Mouse (Mus musculus): ENCODE data around the gene Polr3h. TPM values are rescaled to one million over a fixed set of nuclear protein-coding genes. Genes with fewer than 3 reads are reported as not detected.
A peak's percentile ranks its signal among the peaks of the same experiment; 100 is the strongest.

The Polr3h gene
- total and polyA plus RNA-seq, 2 experiments from 2014 or later: 49.5 to 77.0 TPM

GRCm38 (mm10) chr15:81943176-81943749 is 17.2 kb upstream of the Polr3h start:
- Histone ChIP-seq H3K9me3 (ENCODE audit: low read length) (no peaks in the 10 kb centered on the region), H3K4me2 (ENCODE audit: low read depth, low read length, poor library complexity, severe bottlenecking) (no peak overlapping the region), H3K27ac (ENCODE audit: low read depth, low read length) (peak overlapping the region; percentile 32; the same call in 1 of the 2 replicates), H3K4me1 (ENCODE audit: insufficient read depth, low read length) (0 out of 2 replicates have a peak, but pooled peaks cover 10% of the 10 kb centered on the region), H3K9ac (replicated peaks; ENCODE audit: low read length, poor library complexity, severe bottlenecking) (no peak overlapping the region), H3K27me3 (ENCODE audit: insufficient read depth, low read length) (no peaks in the 10 kb centered on the region), H3K36me3 (ENCODE audit: insufficient read depth, low read length) (peaks cover 20% of the 10 kb centered on the region), H3K4me3 (ENCODE audit: low read depth, low read length) (no peak overlapping the region)
- no peak for ATAC-seq (ENCODE audit: low FRiP score)
- 12% methylated on average over 9 of the region's 9 CpGs for WGBS
- DNase-seq (ENCODE audit: low spot score): no peak
- TF ChIP-seq CTCF (IDR thresholded peaks at IDR 0.05): no peak

GRCm38 (mm10) chr15:81941010-81941409 is 15.0 kb upstream of the Polr3h start:
- 95% methylated on average over 2 of the region's 2 CpGs for WGBS
- Histone ChIP-seq H3K36me3 (ENCODE audit: insufficient read depth, low read length) (0 out of 2 replicates have a peak, but pooled peaks cover 4% of the 10 kb centered on the region), H3K27me3 (ENCODE audit: insufficient read depth, low read length) (no peaks in the 10 kb centered on the region), H3K4me2 (ENCODE audit: low read depth, low read length, poor library complexity, severe bottlenecking) (no peak overlapping the region), H3K4me3 (ENCODE audit: low read depth, low read length) (no peak overlapping the region), H3K4me1 (ENCODE audit: insufficient read depth, low read length) (peaks cover 17% of the 10 kb centered on the region; the same call in 1 of the 2 replicates), H3K9ac (replicated peaks; ENCODE audit: low read length, poor library complexity, severe bottlenecking) (no peak overlapping the region), H3K27ac (ENCODE audit: low read depth, low read length) (no peak overlapping the region), H3K9me3 (ENCODE audit: low read length) (no peaks in the 10 kb centered on the region)
- no peak for DNase-seq (ENCODE audit: low spot score)
- peak; percentile 49 for TF ChIP-seq CTCF (IDR thresholded peaks at IDR 0.05)
- no peak for ATAC-seq (ENCODE audit: low FRiP score)

- Histone ChIP-seq H3K27me3 (ENCODE audit: insufficient read depth, low read length) (no peaks in the 10 kb centered on the region), H3K9ac (replicated peaks; ENCODE audit: low read length, poor library complexity, severe bottlenecking) (no peak overlapping the region), H3K4me1 (ENCODE audit: insufficient read depth, low read length) (peaks cover 17% of the 10 kb centered on the region; the same call in 1 of the 2 replicates), H3K4me3 (ENCODE audit: low read depth, low read length) (no peak overlapping the region), H3K27ac (ENCODE audit: low read depth, low read length) (no peak overlapping the region), H3K9me3 (ENCODE audit: low read length) (no peaks in the 10 kb centered on the region), H3K36me3 (ENCODE audit: insufficient read depth, low read length) (0 out of 2 replicates have a peak, but pooled peaks cover 4% of the 10 kb centered on the region), H3K4me2 (ENCODE audit: low read depth, low read length, poor library complexity, severe bottlenecking) (no peak overlapping the region)
- WGBS: 91% methylated on average over 5 of the region's 5 CpGs
- no peak for TF ChIP-seq CTCF (IDR thresholded peaks at IDR 0.05)
- ATAC-seq (ENCODE audit: low FRiP score) (no peak), DNase-seq (ENCODE audit: low spot score) (no peak)
Measured at GRCm38 (mm10) chr15:81940219-81940618, 14.2 kb upstream of the Polr3h start.

- H3K9me3 ChIP-seq (ENCODE audit: low read length): no peaks in the 10 kb centered on the region
- WGBS: 93% methylated on average over 4 of the region's 4 CpGs
- H3K27me3 ChIP-seq (ENCODE audit: insufficient read depth, low read length): no peaks in the 10 kb centered on the region
- H3K4me3 ChIP-seq (ENCODE audit: low read depth, low read length): no peak overlapping the region
- H3K36me3 ChIP-seq (ENCODE audit: insufficient read depth, low read length): 0 out of 2 replicates have a peak, but pooled peaks cover 4% of the 10 kb centered on the region
- no peak overlapping the region for H3K9ac ChIP-seq (replicated peaks; ENCODE audit: low read length, poor library complexity, severe bottlenecking)
- DNase-seq (ENCODE audit: low spot score): no peak
- H3K4me1 ChIP-seq (ENCODE audit: insufficient read depth, low read length): peaks cover 17% of the 10 kb centered on the region; the same call in 1 of the 2 replicates
- no peak for ATAC-seq (ENCODE audit: low FRiP score)
- H3K4me2 ChIP-seq (ENCODE audit: low read depth, low read length, poor library complexity, severe bottlenecking): no peak overlapping the region
- H3K27ac ChIP-seq (ENCODE audit: low read depth, low read length): no peak overlapping the region
- TF ChIP-seq CTCF (IDR thresholded peaks at IDR 0.05): no peak
Measured at GRCm38 (mm10) chr15:81939774-81940173, 13.7 kb upstream of the Polr3h start.

GRCm38 (mm10) chr15:81939157-81939715 is 13.2 kb upstream of the Polr3h start:
- peak overlapping the region; percentile 70 for H3K4me2 ChIP-seq (ENCODE audit: low read depth, low read length, poor library complexity, severe bottlenecking)
- no peak for TF ChIP-seq CTCF (IDR thresholded peaks at IDR 0.05)
- 0 out of 2 replicates have a peak, but pooled peaks cover 4% of the 10 kb centered on the region for H3K36me3 ChIP-seq (ENCODE audit: insufficient read depth, low read length)
- H3K9me3 ChIP-seq (ENCODE audit: low read length): no peaks in the 10 kb centered on the region
- 92% methylated on average over 10 of the region's 10 CpGs for WGBS
- no peak overlapping the region for H3K4me3 ChIP-seq (ENCODE audit: low read depth, low read length)
- no peak overlapping the region for H3K27ac ChIP-seq (ENCODE audit: low read depth, low read length)
- DNase-seq (ENCODE audit: low spot score) (no peak), ATAC-seq (ENCODE audit: low FRiP score) (no peak)
- H3K27me3 ChIP-seq (ENCODE audit: insufficient read depth, low read length): no peaks in the 10 kb centered on the region
- peaks cover 17% of the 10 kb centered on the region; the same call in 1 of the 2 replicates for H3K4me1 ChIP-seq (ENCODE audit: insufficient read depth, low read length)
- H3K9ac ChIP-seq (replicated peaks; ENCODE audit: low read length, poor library complexity, severe bottlenecking): no peak overlapping the region; the same call in 1 of the 2 replicates

- peak overlapping the region; percentile 94 for H3K27ac ChIP-seq (ENCODE audit: low read depth, low read length)
- DNase-seq (ENCODE audit: low spot score) (peak; percentile 75), ATAC-seq (ENCODE audit: low FRiP score) (no peak)
- H3K4me2 ChIP-seq (ENCODE audit: low read depth, low read length, poor library complexity, severe bottlenecking): peak overlapping the region; percentile 70
- H3K4me1 ChIP-seq (ENCODE audit: insufficient read depth, low read length): peaks cover 17% of the 10 kb centered on the region; the same call in 1 of the 2 replicates
- no peaks in the 10 kb centered on the region for H3K27me3 ChIP-seq (ENCODE audit: insufficient read depth, low read length)
- H3K9me3 ChIP-seq (ENCODE audit: low read length): no peaks in the 10 kb centered on the region
- peak; percentile 78 for TF ChIP-seq CTCF (IDR thresholded peaks at IDR 0.05)
- H3K36me3 ChIP-seq (ENCODE audit: insufficient read depth, low read length): 0 out of 2 replicates have a peak, but pooled peaks cover 4% of the 10 kb centered on the region
- peak overlapping the region; percentile 70 for H3K4me3 ChIP-seq (ENCODE audit: low read depth, low read length)
- 38% methylated on average over 2 of the region's 2 CpGs for WGBS
- H3K9ac ChIP-seq (replicated peaks; ENCODE audit: low read length, poor library complexity, severe bottlenecking): peak overlapping the region; percentile 83
Measured at GRCm38 (mm10) chr15:81938246-81938645, 12.2 kb upstream of the Polr3h start.
